Mouse (Mus musculus) embryonic facial prominence, embryonic 12.5 days (tissue): ENCODE results near the gene Anp32e. TPM values are rescaled to one million over a fixed set of nuclear protein-coding genes. Genes with fewer than 3 reads are reported as not detected.

Source experiments
- ATAC-seq: fragments of 200-750 bp; cut with Nextera tagmentation; 2 replicates; pipeline ENCODE4 v1.8.0; 2017; ENCODE audit not compliant: insufficient number of reproducible peaks, insufficient read depth, low FRiP score, low TSS enrichment
- H3K27ac ChIP-seq: fragments of 300-500 bp; sonication (generic); 2 replicates; pipeline ENCODE4 v1.5.1; 2016; ENCODE audit warnings: mild to moderate bottlenecking
- H3K27me3 ChIP-seq: fragments of 300-500 bp; sonication (generic); 2 replicates; pipeline ENCODE4 v1.6.1; 2016; ENCODE audit warnings: mild to moderate bottlenecking, moderate library complexity
- H3K36me3 ChIP-seq: fragments of 300-500 bp; sonication (generic); 2 replicates; pipeline ENCODE4 v1.6.1; 2016; ENCODE audit warnings: mild to moderate bottlenecking
- H3K4me1 ChIP-seq: fragments of 300-500 bp; sonication (generic); 2 replicates; pipeline ENCODE4 v1.6.1; 2016
- H3K4me2 ChIP-seq: fragments of 300-500 bp; sonication (generic); replicated peaks from 2 replicates; pipeline ENCODE4 v1.6.1; 2016; ENCODE audit warnings: mild to moderate bottlenecking, moderate library complexity
- H3K4me3 ChIP-seq: fragments of 300-500 bp; sonication (generic); 2 replicates; pipeline ENCODE4 v1.5.1; 2016; ENCODE audit warnings: mild to moderate bottlenecking
- H3K9ac ChIP-seq: fragments of 300-500 bp; sonication (generic); 2 replicates; pipeline ENCODE4 v1.6.1; 2016; ENCODE audit warnings: mild to moderate bottlenecking, moderate library complexity
- H3K9me3 ChIP-seq: fragments of 300-500 bp; sonication (generic); 2 replicates; pipeline ENCODE4 v1.6.1; 2016; ENCODE audit warnings: mild to moderate bottlenecking, moderate library complexity
- WGBS: fragments of 180-500 bp; shearing (Covaris S2); methylation state at CpG from one replicate; pipeline ENCODE4 v1.1.7; 2016; 5-methylcytosine and 5-hydroxymethylcytosine counted together
- polyA plus RNA-seq: library from polyadenylated mRNA; unstranded; fragments of >200 nt; fragmentation: Nextera tagmentation; extraction: Ambion mirVana; gene quantifications from 2 replicates; pipeline ENCODE4 v1.2.1, GENCODE M21; 2016

The Anp32e gene
- 241 and 287 TPM in 2 replicates for polyA plus RNA-seq

DNA sequence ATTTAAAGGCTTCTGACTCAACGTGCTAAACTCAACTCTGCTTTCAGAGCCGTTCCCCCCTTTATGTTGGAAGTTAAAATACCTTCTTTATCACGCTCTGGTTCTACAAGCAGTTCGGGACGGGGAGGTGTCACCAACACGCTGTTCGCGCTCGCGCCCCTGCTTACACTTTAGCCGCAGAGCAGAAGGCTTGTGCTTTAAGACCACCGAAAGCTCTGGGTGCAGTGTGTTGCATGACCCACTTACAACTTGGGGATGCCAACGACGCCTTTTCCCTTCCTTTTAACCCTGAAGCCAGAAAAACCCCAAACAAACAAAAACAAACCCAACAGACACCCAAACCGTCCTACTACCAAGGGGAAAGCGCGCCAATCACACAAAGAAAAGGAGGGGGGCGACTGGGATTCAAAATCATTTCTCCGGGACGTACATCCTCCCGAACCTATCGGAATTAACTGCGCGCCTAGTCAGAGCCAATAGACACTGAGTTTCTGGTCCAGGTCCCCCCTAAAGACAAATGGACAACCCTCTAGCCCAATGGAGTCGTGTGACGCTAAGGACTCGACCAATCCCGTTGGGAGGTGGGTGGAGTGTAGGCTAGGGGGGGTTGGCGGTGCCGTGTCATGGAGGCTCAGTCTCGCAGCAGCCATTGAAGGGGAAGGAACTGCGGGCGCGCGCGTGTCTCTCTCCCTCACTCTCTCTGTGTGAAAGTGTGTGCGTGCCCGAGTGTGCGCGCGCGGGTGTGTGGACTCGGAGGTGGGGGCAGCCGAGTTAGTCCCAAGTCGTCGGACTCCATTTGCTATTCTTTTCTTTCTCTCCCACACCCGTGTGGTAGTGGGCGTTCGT lies at the start of gene Anp32e:
Anp32e (plus strand) TSS at position 589 of the 846 bp plus-strand sequence.
- Histone ChIP-seq H3K27me3 (no peaks in the 10 kb centered on the region), H3K4me3 (peak within 1 kb of the TSS; percentile 93), H3K4me2 (peak within 1 kb of the TSS; percentile 63), H3K4me1 (0 out of 2 replicates have a peak, but pooled peaks cover 4% of the 10 kb centered on the region), H3K27ac (peak within 1 kb of the TSS; percentile 93), H3K9ac (peak within 1 kb of the TSS; percentile 99), H3K9me3 (no peaks in the 10 kb centered on the region), H3K36me3 (peaks cover 7% of the 10 kb centered on the region)
- ATAC-seq: peak; percentile 100
- under 1% methylated on average over 49 of the region's 49 CpGs for WGBS

- Histone ChIP-seq H3K4me2 (peak within 1 kb of the TSS; percentile 99), H3K4me1 (peaks cover 13% of the 10 kb centered on the region; the same call in 1 of the 2 replicates), H3K36me3 (0 out of 2 replicates have a peak, but pooled peaks cover under 1% of the 10 kb centered on the region), H3K27ac (no peak within 1 kb of the TSS; the same call in 1 of the 2 replicates), H3K9ac (peak within 1 kb of the TSS; percentile 30), H3K9me3 (no peaks in the 10 kb centered on the region), H3K4me3 (peak within 1 kb of the TSS; percentile 44), H3K27me3 (no peaks in the 10 kb centered on the region)
- peak; percentile 98 for ATAC-seq
- WGBS: under 1% methylated on average over 66 of the region's 66 CpGs
Measured at GRCm38 (mm10) chr3:95881979-95882815, 46.8 kb upstream of the Anp32e start, which contains the start of gene Ciart. Ciart (minus strand) TSS chr3:95882251.

GRCm38 (mm10) chr3:95882816-95883425 lies 46.1 kb upstream of the Anp32e start:
- H3K36me3 ChIP-seq: peaks cover 6% of the 10 kb centered on the region; the same call in 1 of the 2 replicates
- H3K4me3 ChIP-seq: peak overlapping the region; percentile 44
- H3K27ac ChIP-seq: no peak overlapping the region
- H3K9me3 ChIP-seq: no peaks in the 10 kb centered on the region
- WGBS: 2% methylated on average over 24 of the region's 24 CpGs
- no peaks in the 10 kb centered on the region for H3K27me3 ChIP-seq
- peak overlapping the region; percentile 24 for H3K9ac ChIP-seq
- peaks cover 13% of the 10 kb centered on the region; the same call in 1 of the 2 replicates for H3K4me1 ChIP-seq
- H3K4me2 ChIP-seq: peak overlapping the region; percentile 99
- ATAC-seq: peak; percentile 37; the same call in 1 of the 2 replicates

DNA sequence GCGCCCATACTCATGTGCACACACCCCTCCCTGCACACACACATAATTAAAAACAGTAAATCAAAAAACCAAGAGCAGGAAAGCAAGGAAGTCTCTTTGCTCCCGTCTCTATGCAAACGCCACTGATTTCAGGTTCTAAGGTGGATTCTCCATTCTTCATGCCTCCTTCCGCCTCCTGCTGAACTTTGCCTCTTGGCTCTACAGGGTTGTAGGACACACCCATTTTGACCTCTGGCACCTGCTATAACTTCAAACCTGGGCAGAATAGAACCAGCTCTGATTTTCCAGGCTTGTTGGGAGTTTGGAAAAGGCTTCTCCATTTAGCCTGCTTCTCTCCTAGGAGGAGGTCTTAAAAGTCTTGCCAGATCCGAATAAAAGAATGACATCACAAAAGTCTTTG lies 44.6 kb upstream of the Anp32e start:
- Histone ChIP-seq H3K27ac (no peak overlapping the region), H3K4me3 (no peak overlapping the region), H3K4me1 (peaks cover 13% of the 10 kb centered on the region; the same call in 1 of the 2 replicates), H3K36me3 (peaks cover 6% of the 10 kb centered on the region; the same call in 1 of the 2 replicates), H3K9me3 (no peaks in the 10 kb centered on the region), H3K27me3 (no peaks in the 10 kb centered on the region), H3K4me2 (no peak overlapping the region), H3K9ac (no peak overlapping the region)
- ATAC-seq: no peak
- 67% methylated on average over 5 of the region's 5 CpGs for WGBS

- H3K27ac ChIP-seq: no peak overlapping the region
- H3K4me2 ChIP-seq: no peak overlapping the region
- ATAC-seq: no peak
- no peaks in the 10 kb centered on the region for H3K27me3 ChIP-seq
- H3K36me3 ChIP-seq: peaks cover 6% of the 10 kb centered on the region; the same call in 1 of the 2 replicates
- no peaks in the 10 kb centered on the region for H3K9me3 ChIP-seq
- peaks cover 16% of the 10 kb centered on the region for H3K4me1 ChIP-seq
- H3K4me3 ChIP-seq: no peak overlapping the region
- H3K9ac ChIP-seq: no peak overlapping the region
- 86% methylated on average over 4 of the region's 4 CpGs for WGBS
Measured at GRCm38 (mm10) chr3:95887596-95887995, 41.5 kb upstream of the Anp32e start.

DNA sequence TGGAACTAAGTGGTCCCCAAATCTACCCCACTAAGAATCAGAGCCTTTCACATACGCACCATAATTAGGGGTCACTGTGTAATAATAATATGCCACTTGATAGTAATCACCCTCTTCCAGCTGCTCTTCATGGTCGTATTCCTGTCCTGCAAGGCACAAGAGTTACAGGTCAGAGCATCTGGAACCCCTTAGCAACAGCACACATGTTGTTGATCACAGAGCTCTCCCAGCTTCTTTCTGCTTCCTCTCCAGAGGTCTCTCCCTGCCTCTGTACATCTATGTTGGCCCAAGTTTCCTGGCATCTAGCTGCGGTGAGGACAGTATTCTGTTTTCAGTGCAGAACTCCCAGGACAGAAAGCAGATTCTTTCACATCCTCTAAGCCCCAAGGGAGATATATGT lies 39.4 kb upstream of the Anp32e start:
- Histone ChIP-seq H3K4me1 (peaks cover 16% of the 10 kb centered on the region), H3K27me3 (no peaks in the 10 kb centered on the region), H3K4me2 (no peak overlapping the region), H3K9ac (no peak overlapping the region), H3K36me3 (peaks cover 6% of the 10 kb centered on the region; the same call in 1 of the 2 replicates), H3K27ac (no peak overlapping the region), H3K9me3 (no peaks in the 10 kb centered on the region), H3K4me3 (no peak overlapping the region)
- WGBS: 27% methylated on average over 3 of the region's 3 CpGs
- ATAC-seq: no peak

- peak within 1 kb of the TSS; percentile 19 for H3K4me3 ChIP-seq
Measured at GRCm38 (mm10) chr3:95891211-95892065, 37.6 kb upstream of the Anp32e start, which contains the start of gene BC028528. BC028528 (minus strand) TSS chr3:95892005.

DNA sequence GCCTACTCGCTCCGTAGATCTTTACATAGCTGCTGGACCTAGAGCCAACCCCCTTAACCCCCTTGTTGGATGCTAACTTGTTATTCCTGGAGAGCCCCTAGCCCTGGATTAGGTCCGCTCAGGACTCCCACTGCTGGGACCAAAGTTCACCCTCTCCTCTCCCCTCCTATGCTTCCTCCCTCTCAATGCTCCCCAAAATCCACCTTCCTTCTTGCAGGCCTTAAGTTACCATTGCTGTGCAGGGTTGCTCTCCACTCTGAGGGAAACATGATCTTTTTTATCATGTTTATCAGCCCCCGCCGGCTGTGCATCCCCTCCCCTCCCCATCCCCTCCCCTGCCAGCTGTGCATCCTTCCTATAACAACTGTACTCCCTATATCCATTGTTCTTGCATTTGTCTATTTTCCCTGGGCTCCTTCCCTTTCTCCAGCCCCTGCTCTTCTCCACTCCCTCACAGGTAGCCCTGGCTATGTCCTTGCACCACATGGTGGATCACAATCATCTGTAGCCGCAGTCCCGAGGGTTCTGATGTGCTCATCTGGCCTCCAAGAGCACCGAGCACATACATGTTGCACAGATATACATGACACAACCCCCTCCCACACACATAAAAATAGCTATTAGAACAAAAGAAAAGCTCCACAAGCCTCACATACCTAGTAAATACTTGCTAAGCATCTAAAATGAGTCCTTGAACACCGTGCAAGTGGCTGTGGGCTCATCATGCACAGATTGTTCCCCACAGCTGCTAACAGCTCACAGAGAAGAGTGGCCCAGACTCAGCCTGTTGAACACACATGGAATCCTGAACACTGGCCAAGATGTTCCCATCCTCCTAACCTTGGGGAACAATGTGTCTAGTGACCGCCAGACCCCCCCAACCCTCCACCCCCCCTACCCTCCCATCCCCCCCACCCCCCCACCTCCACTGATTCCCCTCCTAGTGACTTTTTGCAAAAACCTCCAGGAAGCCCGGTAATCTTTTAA lies 36.7 kb upstream of the Anp32e start:
- H3K4me2 ChIP-seq: peak overlapping the region; percentile 36
- peaks cover 25% of the 10 kb centered on the region for H3K4me1 ChIP-seq
- peak overlapping the region; percentile 19 for H3K4me3 ChIP-seq
- H3K9me3 ChIP-seq: no peaks in the 10 kb centered on the region
- WGBS: 33% methylated on average over 11 of the region's 11 CpGs
- H3K9ac ChIP-seq: peak overlapping the region; percentile 31; the same call in 1 of the 2 replicates
- H3K27me3 ChIP-seq: no peaks in the 10 kb centered on the region
- peaks cover 4% of the 10 kb centered on the region; the same call in 1 of the 2 replicates for H3K36me3 ChIP-seq
- ATAC-seq: no peak
- peak overlapping the region; percentile 69 for H3K27ac ChIP-seq

More at GRCm38 (mm10) chr3:95891211-95892065, 37.6 kb upstream of the Anp32e start, which contains the start of gene BC028528:
- H3K4me1 ChIP-seq: peaks cover 25% of the 10 kb centered on the region
- peaks cover 6% of the 10 kb centered on the region; the same call in 1 of the 2 replicates for H3K36me3 ChIP-seq
- peak within 1 kb of the TSS; percentile 69 for H3K27ac ChIP-seq
- 27% methylated on average over 12 of the region's 12 CpGs for WGBS
- H3K4me2 ChIP-seq: peak within 1 kb of the TSS; percentile 36
- ATAC-seq: no peak
- peak within 1 kb of the TSS; percentile 31 for H3K9ac ChIP-seq
- no peaks in the 10 kb centered on the region for H3K9me3 ChIP-seq
- H3K27me3 ChIP-seq: no peaks in the 10 kb centered on the region

- peak overlapping the region; percentile 8; the same call in 1 of the 2 replicates for H3K9ac ChIP-seq
- WGBS: 20% methylated on average over 7 of the region's 7 CpGs
- H3K4me1 ChIP-seq: peaks cover 25% of the 10 kb centered on the region
- peak overlapping the region; percentile 55 for H3K4me3 ChIP-seq
- no peaks in the 10 kb centered on the region for H3K27me3 ChIP-seq
- peak overlapping the region; percentile 76 for H3K27ac ChIP-seq
- peak overlapping the region; percentile 54 for H3K4me2 ChIP-seq
- H3K9me3 ChIP-seq: no peaks in the 10 kb centered on the region
- no peak for ATAC-seq
- H3K36me3 ChIP-seq: peaks cover 8% of the 10 kb centered on the region
Measured at GRCm38 (mm10) chr3:95893126-95893525, 35.9 kb upstream of the Anp32e start.
